Mouse (Mus musculus) kidney, postnatal 10 days (tissue): Measurements from ENCODE around the gene Cbx5.
A peak's percentile ranks its signal among the peaks of the same experiment; 100 is the strongest.

Experiments used
- DNase-seq: peaks from one replicate; pipeline ENCODE4 v3.0.0; 2021; ENCODE audit warnings: mixed read lengths

The Cbx5 gene

DNA sequence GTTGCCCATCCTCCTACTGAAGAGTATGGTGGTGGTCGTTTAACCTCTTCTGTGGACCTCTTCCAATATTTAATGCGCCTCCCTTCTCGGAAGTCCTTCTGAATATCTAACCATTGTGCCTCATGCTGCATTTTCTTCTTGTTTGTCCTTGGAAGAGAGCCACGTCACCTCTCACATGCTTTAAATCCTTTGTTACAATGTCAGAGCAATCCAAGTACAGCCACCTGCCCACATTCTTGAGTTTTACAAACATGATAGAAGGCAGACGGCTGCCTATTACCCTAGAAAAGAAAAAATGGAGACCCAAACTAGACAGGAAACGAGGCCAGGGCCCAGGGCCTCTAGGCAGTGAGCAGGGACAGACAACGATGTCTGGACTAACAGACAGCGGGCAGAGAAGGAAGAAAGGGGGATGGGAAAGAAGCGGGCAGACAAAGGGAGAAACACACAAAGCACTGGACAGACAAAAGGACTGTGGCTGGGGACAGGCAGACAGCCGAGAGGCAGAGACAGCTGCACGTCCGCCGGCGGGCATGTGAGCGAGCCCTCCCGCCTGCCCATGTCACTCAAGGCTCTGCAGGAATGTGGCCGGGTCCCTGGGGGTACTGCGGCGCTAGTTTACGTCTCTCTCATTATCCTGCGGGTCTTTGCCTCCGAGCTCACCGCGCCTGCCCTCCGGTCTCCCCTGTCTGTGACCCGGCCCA lies 69.9 kb downstream of the Cbx5 start:
- no peak for DNase-seq

GRCm38 (mm10) chr15:103168801-103169611 lies 70.6 kb downstream of the Cbx5 start:
- DNase-seq: peak; percentile 77

DNA sequence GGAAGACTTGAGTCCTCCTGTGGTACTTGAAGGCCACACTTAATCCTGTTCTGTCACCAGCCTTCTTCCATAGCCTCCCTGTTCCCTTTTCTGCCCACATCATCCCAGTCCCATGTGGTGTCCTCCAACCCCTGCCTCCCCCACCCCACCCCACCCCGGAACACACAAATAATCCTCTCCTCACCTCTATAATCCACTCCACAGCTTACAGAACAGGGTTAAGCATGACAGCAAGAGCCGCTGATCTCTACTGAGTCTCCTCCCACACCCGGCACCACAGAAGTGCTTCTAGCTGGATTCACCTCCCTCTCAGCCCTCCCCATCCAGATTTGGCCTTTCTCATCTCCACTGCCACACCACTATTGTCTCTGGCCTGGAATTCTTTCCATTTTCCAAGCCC lies 71.8 kb downstream of the Cbx5 start:
- no peak for DNase-seq

DNA sequence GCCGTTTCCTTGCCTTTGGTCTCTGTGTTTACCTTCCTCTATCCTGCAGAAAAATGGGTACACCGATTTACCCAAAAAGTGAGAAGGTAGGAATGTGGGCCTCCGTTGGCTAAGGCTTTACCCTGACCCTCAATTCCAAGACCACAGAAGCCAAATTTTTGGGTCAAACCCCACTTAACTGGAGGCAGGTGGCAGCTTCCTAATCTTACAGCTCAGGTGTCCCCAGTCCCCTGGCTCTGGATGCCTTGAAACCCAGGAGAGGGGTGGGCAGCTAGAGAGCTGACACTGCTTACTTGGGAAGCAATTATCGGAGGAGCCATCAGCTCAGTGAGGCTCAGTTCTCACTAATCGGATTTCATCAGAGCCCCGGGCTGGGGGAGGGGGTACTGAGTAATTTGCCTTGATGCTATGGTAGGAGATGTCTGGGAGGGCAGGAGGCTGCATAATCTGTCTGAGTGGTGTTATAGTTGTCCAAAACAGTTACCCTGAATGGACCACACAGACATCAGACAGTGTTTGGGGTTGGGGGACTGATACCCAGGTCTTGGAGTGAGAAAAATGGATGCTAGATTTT lies 72.5 kb downstream of the Cbx5 start, which contains the start of gene Smug1:
Smug1 (minus strand) TSS at position 51 of the 574 bp plus-strand sequence.
- no peak for DNase-seq

DNA sequence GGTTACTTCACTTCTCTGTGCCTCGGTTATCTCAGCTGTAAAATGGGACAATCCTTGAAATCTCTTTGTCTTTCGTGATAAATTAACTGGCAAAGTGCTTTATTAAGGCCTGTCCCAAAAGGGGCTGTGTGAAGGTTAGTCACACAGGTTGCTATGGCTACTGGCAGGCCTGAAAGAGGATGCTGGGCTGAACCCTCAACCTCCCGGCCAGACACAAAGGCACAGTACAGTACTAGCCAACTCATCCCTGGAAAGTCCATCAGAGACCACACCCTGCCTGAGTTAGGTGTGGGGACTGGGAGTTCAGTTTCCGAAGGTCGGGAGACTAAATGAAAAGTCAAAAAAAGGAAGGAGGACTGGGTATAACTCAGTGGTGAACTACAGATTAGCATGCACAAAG lies 73.7 kb downstream of the Cbx5 start:
- no peak for DNase-seq

GRCm38 (mm10) chr15:103165379-103165778 lies 74.2 kb downstream of the Cbx5 start:
- peak; percentile 95 for DNase-seq

GRCm38 (mm10) chr15:103163182-103163919 lies 76.3 kb downstream of the Cbx5 start:
- DNase-seq: peak; percentile 94

- DNase-seq: no peak
Observed at GRCm38 (mm10) chr15:103157585-103157984, 82.0 kb downstream of the Cbx5 start.

DNA sequence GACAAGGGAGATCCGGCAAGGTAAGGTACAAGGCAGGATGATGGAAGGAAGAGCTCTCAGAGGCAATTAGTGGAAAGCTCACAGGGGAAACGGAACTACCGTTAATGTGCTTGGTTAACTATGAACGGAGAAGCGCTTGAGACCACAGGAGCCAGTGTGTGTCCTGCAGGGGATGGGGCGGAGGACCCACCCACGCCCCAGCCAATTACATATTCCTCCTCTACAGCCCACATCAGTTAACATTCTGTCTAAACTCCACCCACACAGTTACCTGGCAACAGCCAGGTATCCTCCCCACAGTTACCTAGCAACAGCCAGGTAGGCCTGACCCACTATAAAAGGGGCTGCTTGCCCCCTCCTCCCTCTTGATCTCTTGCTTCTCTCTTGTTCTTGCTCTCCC lies 82.7 kb downstream of the Cbx5 start:
- no peak for DNase-seq

DNA sequence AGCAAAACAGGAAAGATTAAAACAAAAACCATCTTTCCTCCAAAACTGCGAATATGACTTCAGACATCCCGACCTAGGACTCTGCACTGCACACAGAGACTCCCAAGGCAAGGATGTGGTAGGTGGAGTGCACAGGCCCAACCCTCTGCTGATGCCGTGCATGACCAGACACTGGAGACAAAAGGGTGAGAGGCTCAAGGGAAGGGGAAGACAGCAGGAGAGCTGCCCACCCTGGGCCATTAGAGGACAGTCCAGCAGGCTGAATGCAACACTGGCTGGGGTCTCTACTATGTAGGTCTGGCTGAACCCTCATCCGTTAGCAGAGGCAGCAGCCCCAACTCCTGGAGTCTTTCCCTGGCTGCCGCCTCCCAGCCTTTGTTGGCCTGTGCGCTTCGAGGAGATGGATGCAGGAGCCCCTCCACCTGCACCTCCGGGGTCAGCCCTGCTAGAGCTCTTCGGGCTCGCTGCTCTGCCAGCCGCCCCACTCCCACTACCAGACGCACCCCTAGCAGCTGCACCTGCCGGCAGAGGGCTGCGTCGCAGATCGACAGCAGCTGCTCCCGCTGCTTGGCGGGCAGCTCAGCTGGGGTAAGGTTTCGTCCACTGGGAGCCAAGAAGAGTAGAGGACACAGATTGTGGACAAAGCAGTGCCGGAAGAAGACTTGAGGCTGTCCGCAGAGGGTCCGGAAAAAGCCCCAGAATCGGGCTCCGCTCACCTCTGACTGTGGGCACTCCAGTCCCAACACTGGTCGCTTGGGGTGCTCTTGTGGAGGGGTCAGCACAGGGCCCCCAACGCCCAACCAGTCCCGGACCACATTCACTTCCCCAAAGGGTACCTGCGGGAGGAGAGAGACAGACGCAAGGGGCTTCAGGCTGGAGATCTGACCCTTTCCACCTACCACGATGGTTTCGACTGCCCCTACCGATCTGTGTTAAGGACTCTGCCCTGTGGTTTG lies 84.0 kb downstream of the Cbx5 start:
- no peak for DNase-seq

- DNase-seq: no peak
Observed at GRCm38 (mm10) chr15:103152890-103153610, 86.6 kb downstream of the Cbx5 start.

- DNase-seq: no peak
Observed at GRCm38 (mm10) chr15:103152371-103152770, 87.2 kb downstream of the Cbx5 start.

- DNase-seq: peak; percentile 31
Observed at GRCm38 (mm10) chr15:103147779-103148178, 91.8 kb downstream of the Cbx5 start.

DNA sequence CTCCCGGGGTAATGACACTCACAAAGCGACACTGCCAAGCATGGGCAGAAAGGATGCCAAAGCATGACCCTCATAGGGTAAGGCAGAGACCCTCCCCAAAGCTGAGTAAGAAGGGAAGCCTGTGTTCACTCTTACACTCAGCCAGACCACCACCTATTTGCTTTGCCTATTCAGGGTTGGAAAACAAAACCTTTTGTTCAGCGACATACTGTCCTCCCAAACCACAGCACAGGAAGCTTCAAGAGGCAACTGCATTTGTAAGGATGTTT lies 92.3 kb downstream of the Cbx5 start:
- no peak for DNase-seq

DNA sequence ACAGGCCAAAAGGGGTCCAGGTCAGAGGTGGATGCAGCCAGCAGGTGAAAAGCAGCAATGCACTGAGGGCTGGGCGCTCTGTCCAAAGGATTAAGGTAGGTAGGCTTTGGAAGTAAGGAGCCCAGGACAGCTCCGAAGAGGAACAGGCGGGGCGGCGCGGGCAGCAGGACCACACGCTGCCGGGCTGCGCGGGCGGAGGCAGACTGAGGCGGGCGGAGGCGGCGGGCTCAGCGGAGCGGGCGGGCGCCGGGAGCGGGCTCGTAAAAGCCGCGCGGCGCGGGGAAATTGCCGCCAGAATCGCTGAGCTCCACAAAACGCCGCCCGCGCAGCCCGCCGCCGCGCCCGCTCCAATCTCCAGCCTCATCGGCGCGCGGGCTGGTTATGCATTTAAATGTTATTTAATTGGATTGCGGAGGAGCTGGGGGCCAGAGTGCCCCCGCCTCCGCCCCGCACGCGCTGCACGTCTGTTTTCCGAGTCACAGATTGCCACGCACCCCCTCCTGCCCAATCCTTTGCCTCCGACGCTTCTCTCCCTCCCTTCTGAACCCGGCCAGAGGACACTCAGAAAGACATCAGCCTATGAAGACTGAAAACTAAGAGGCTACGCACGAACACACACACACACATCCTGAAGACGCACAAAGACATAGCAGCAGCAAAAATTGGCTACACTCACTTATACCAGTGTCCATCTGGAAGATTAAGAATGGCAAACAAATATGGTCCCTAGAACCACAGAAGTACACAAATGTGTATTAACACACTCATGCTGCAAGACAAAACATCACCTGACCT lies 92.8 kb downstream of the Cbx5 start:
- DNase-seq: peak; percentile 68

DNA sequence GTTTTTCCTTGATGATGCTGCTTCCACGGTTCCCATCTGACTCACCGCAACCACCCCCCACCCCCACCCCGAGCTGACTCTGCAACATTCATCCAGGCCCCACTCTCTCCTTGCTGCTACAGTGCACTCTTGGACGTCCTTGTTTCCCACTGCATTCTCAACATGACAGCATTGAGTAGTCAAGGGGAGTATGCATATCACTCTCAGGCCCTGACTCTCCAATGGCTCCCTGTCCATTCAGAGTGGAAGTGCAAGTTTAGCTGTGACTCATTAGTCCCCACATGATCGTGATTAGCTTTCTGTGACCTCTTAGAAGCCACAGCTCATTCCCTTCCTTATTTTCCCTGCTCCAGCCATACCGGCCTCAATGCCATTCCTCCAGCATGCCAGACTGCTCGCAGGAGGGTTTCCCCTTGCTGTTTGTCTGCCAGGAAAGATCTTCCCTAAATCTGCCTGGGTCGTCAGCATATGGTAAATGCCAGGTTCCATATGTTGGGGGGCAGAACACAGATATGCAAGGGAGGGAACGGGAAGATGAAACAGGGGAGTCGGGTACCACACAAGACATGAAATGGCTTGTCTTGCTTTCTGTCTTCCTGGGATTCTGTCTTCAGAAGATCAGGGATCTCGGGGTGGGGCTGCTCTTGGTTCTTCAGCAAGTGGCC lies 93.8 kb downstream of the Cbx5 start:
- no peak for DNase-seq

DNA sequence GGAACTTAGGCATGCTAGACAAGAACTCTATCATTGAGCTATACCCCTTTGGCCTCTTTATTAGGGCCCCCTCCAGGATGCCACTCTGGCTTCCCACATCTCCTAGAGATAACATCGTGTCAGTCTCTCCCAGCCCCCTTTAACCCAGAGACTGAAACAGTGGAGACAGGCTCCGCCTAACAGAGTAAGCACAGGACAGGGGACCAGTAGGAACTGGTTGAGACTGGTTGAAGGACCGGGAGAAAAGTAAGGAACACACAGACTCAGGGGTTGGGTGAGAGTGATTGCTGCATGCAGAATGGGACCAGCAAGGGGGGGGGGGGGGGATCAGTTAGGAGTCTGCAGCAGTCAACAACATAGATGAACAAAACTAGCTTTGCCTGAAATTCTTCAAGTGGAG lies 95.4 kb downstream of the Cbx5 start:
- DNase-seq: peak; percentile 40
